Mouse (Mus musculus): ENCODE measurements around the gene Col6a4. TPM values are rescaled to one million over a fixed set of nuclear protein-coding genes. Genes with fewer than 3 reads are reported as not detected.
A peak's percentile ranks its signal among the peaks of the same experiment; 100 is the strongest.

Col6a4 gene
- polyA plus RNA-seq, 2 experiments: 0.08 TPM; not detected in 1

DNA sequence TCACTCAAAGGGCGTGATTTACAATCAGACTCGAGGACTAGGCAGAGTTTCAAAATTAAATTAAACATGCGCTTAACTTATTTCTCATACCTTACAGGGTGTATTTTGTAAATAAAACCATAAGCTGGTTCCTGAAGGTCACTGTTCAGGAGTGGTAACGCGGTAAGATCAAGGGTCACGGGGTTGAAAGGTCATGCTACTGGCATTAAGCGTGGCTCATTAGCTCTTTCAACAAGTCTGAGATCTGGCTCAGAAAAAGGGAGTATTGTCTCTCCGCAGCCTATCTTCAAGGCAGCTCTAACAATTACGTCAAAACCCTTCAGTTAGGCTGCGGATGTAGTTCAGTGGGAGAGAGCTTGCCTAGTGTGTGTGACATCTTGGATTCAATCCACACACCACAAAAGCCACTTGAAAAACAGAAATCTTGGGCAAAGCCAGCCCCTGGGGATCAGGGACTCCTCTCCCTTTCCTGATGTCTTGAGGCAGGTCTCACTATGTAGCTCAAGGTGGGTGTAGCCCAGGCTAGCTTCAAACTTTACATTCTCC lies 41.2 kb upstream of the Col6a4 start:
- Histone ChIP-seq H3K9me3 (ENCODE audit: control insufficient read depth, low read length) (no peaks in the 10 kb centered on the region), H3K4me3 (ENCODE audit: insufficient read depth in 1 of 2, low read depth in 2 of 2, low read length in 2 of 2) (no peak overlapping the region), H3K4me2 (ENCODE audit: low read depth) (no peak overlapping the region), H3K9ac (replicated peaks) (no peak overlapping the region), H3K27me3 (ENCODE audit: control insufficient read depth, insufficient read depth, low read length) (no peaks in the 10 kb centered on the region), H3K36me3 (replicated peaks; ENCODE audit: control insufficient read depth, insufficient read depth, low read depth) (no peaks in the 10 kb centered on the region), H3K27ac (no peak overlapping the region), H3K4me1 (replicated peaks; ENCODE audit: control insufficient read depth in 2 of 2, insufficient read depth in 2 of 2, low read length in 1 of 2) (no peaks in the 10 kb centered on the region)
- WGBS (ENCODE audit: insufficient replicate concordance): 69% methylated on average over 10 of the region's 10 CpGs
- ATAC-seq (ENCODE audit: insufficient read depth): no peak
- TF ChIP-seq EP300 (IDR thresholded peaks at IDR 0.05; ENCODE audit: low read depth) (no peak), CTCF (IDR thresholded peaks at IDR 0.05; ENCODE audit: low read depth) (no peak)
- no peak for DNase-seq (ENCODE audit: low read depth in 3 of 3, low spot score in 3 of 3)

DNA sequence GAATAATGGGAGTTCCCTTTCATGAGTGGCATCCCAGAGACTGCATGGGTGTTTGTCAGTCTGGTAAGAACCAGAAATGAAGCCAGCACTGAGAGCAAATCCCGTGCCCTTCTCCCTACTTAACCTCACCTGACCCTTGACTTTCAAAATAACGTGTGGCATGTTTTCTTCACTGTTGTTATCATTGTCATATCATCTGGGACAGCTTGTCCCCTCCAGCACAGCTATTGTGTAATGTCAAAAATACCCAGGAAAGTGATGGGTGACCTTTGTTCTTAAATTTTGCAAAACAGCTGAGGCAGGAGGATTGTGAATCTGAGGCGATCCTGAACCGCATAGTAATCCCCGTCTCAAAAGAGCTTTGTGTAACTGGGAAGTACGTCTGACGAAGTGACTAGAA lies 33.7 kb upstream of the Col6a4 start:
- Histone ChIP-seq H3K4me1 (replicated peaks; ENCODE audit: control insufficient read depth in 2 of 2, insufficient read depth in 2 of 2, low read length in 1 of 2) (no peaks in the 10 kb centered on the region), H3K36me3 (replicated peaks; ENCODE audit: control insufficient read depth, insufficient read depth, low read depth) (no peaks in the 10 kb centered on the region), H3K9ac (replicated peaks) (no peak overlapping the region), H3K9me3 (ENCODE audit: control insufficient read depth, low read length) (no peaks in the 10 kb centered on the region), H3K27ac (no peak overlapping the region), H3K4me2 (ENCODE audit: low read depth) (no peak overlapping the region), H3K27me3 (ENCODE audit: control insufficient read depth, insufficient read depth, low read length) (no peaks in the 10 kb centered on the region), H3K4me3 (ENCODE audit: insufficient read depth in 1 of 2, low read depth in 2 of 2, low read length in 2 of 2) (no peak overlapping the region)
- no peak for DNase-seq (ENCODE audit: low read depth in 3 of 3, low spot score in 3 of 3)
- no peak for TF ChIP-seq EP300 (IDR thresholded peaks at IDR 0.05; ENCODE audit: low read depth)
- no peak for TF ChIP-seq CTCF (IDR thresholded peaks at IDR 0.05; ENCODE audit: low read depth)
- WGBS (ENCODE audit: insufficient replicate concordance): 61% methylated on average over 7 of the region's 7 CpGs
- ATAC-seq (ENCODE audit: insufficient read depth): no peak

- Histone ChIP-seq H3K4me2 (ENCODE audit: low read depth) (no peak overlapping the region), H3K9ac (replicated peaks) (no peak overlapping the region), H3K27me3 (ENCODE audit: control insufficient read depth, insufficient read depth, low read length) (no peaks in the 10 kb centered on the region), H3K4me3 (ENCODE audit: insufficient read depth in 1 of 2, low read depth in 2 of 2, low read length in 2 of 2) (no peak overlapping the region), H3K36me3 (replicated peaks; ENCODE audit: control insufficient read depth, insufficient read depth, low read depth) (no peaks in the 10 kb centered on the region), H3K4me1 (replicated peaks; ENCODE audit: control insufficient read depth in 2 of 2, insufficient read depth in 2 of 2, low read length in 1 of 2) (no peaks in the 10 kb centered on the region), H3K27ac (no peak overlapping the region), H3K9me3 (ENCODE audit: control insufficient read depth, low read length) (no peaks in the 10 kb centered on the region)
- WGBS (ENCODE audit: insufficient replicate concordance): 44% methylated on average over 2 of the region's 2 CpGs
- ATAC-seq (ENCODE audit: insufficient read depth) (no peak), DNase-seq (ENCODE audit: low read depth in 3 of 3, low spot score in 3 of 3) (no peak)
- TF ChIP-seq CTCF (IDR thresholded peaks at IDR 0.05; ENCODE audit: low read depth) (no peak), EP300 (IDR thresholded peaks at IDR 0.05; ENCODE audit: low read depth) (no peak)
These were observed 32.5 kb upstream of the Col6a4 start for GRCm38 (mm10) chr9:106129072-106129471.

GRCm38 (mm10) chr9:106126786-106127251 lies 30.2 kb upstream of the Col6a4 start:
- Histone ChIP-seq H3K36me3 (replicated peaks; ENCODE audit: control insufficient read depth, insufficient read depth, low read depth) (no peaks in the 10 kb centered on the region), H3K4me1 (replicated peaks; ENCODE audit: control insufficient read depth in 2 of 2, insufficient read depth in 2 of 2, low read length in 1 of 2) (no peaks in the 10 kb centered on the region), H3K4me2 (ENCODE audit: low read depth) (no peak overlapping the region), H3K9ac (replicated peaks) (no peak overlapping the region), H3K9me3 (ENCODE audit: control insufficient read depth, low read length) (no peaks in the 10 kb centered on the region), H3K4me3 (ENCODE audit: insufficient read depth in 1 of 2, low read depth in 2 of 2, low read length in 2 of 2) (no peak overlapping the region), H3K27ac (no peak overlapping the region), H3K27me3 (ENCODE audit: control insufficient read depth, insufficient read depth, low read length) (no peaks in the 10 kb centered on the region)
- TF ChIP-seq CTCF (IDR thresholded peaks at IDR 0.05; ENCODE audit: low read depth) (no peak), EP300 (IDR thresholded peaks at IDR 0.05; ENCODE audit: low read depth) (no peak)
- DNase-seq (ENCODE audit: low read depth in 3 of 3, low spot score in 3 of 3): no peak
- no peak for ATAC-seq (ENCODE audit: insufficient read depth)
- 45% methylated on average over 2 of the region's 2 CpGs for WGBS (ENCODE audit: insufficient replicate concordance)

- Histone ChIP-seq H3K4me3 (ENCODE audit: insufficient read depth in 1 of 2, low read depth in 2 of 2, low read length in 2 of 2) (no peak overlapping the region), H3K9me3 (ENCODE audit: control insufficient read depth, low read length) (no peaks in the 10 kb centered on the region), H3K36me3 (replicated peaks; ENCODE audit: control insufficient read depth, insufficient read depth, low read depth) (no peaks in the 10 kb centered on the region), H3K27me3 (ENCODE audit: control insufficient read depth, insufficient read depth, low read length) (no peaks in the 10 kb centered on the region), H3K4me2 (ENCODE audit: low read depth) (no peak overlapping the region), H3K27ac (no peak overlapping the region), H3K9ac (replicated peaks) (no peak overlapping the region), H3K4me1 (replicated peaks; ENCODE audit: control insufficient read depth in 2 of 2, insufficient read depth in 2 of 2, low read length in 1 of 2) (no peaks in the 10 kb centered on the region)
- DNase-seq (ENCODE audit: low read depth in 3 of 3, low spot score in 3 of 3) (no peak), ATAC-seq (ENCODE audit: insufficient read depth) (no peak)
- TF ChIP-seq CTCF (IDR thresholded peaks at IDR 0.05; ENCODE audit: low read depth): peak; percentile 70
- TF ChIP-seq EP300 (IDR thresholded peaks at IDR 0.05; ENCODE audit: low read depth): no peak
- WGBS (ENCODE audit: insufficient replicate concordance): 33% methylated on average over 4 of the region's 4 CpGs
These were observed 27.0 kb upstream of the Col6a4 start for GRCm38 (mm10) chr9:106123599-106123998.

Data from liver, embryonic 14.5 days (tissue).